Mouse (Mus musculus) brain, adult 10 weeks (tissue): ENCODE data around the gene Ear2. TPM values are rescaled to one million over a fixed set of nuclear protein-coding genes. Genes with fewer than 3 reads are reported as not detected.

Experiments
- polyA plus RNA-seq: library from polyadenylated mRNA; stranded (reverse); fragments of 350-450 nt; fragmentation: Illumina TruSeq; extraction: RNeasy Lipid Tissue Mini Kit (QIAGEN cat#74804); gene quantifications from one replicate; pipeline ENCODE4 v1.2.3, GENCODE M21; 2015; ENCODE audit warnings: low read depth, low replicate concordance

Ear2 gene
- not detected for polyA plus RNA-seq

GRCm38 (mm10) chr14:44102354-44102753 is at the start of gene Ear2:
Gene Ear2, plus strand, starts transcription at chr14:44102654.

DNA sequence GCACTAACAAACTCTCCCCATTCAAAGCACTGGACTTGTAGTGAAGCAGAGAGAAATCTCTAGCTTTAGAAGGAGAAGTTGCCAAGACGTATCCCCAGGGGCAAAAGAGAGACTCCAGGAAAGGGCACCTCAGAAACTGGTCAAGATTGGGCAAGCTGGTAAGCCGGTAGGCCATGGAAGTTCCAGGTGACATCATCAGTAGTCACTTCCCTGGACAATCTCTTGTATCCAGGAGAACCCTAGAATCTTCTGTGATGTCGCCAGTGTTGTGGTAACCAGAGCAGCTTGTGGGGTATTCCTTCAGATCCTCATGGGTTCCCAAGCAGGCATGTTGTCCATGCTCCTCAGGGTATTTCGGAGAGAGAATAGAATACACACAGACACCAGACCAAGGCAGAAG is 21.1 kb downstream of the Ear2 start, which contains the start of gene Gm3327:
Gene Gm3327, plus strand, starts transcription at position 301 of the 400 bp plus-strand sequence.

Other genes with a start within 250 kb of the Ear2 start
- not detected for gene Ear1, start 227.1 kb upstream of the Ear2 start, polyA plus RNA-seq
- gene Ear10, start 179.1 kb upstream of the Ear2 start, polyA plus RNA-seq, result not detected
- gene Gm8113, start 177.3 kb upstream of the Ear2 start, polyA plus RNA-seq, result 0.16 TPM
- not detected for gene Ang5, start 145.6 kb upstream of the Ear2 start, polyA plus RNA-seq
- gene Ang6, start 100.4 kb upstream of the Ear2 start, polyA plus RNA-seq, result not detected
- not detected for gene Gm3327, start 21.2 kb downstream of the Ear2 start, polyA plus RNA-seq
- gene Gm8212, start 95.0 kb downstream of the Ear2 start, polyA plus RNA-seq, result not detected
- not detected for gene 4930503E14Rik, start 110.6 kb downstream of the Ear2 start, polyA plus RNA-seq
- not detected for gene Gm8220, start 182.9 kb downstream of the Ear2 start, polyA plus RNA-seq
- not detected for gene Gm5930, start 235.9 kb downstream of the Ear2 start, polyA plus RNA-seq